Mouse (Mus musculus): ENCODE measurements around the gene Etnk2. TPM values are rescaled to one million over a fixed set of nuclear protein-coding genes. Genes with fewer than 3 reads are reported as not detected.

The Etnk2 gene
- polyA plus RNA-seq (2015; fragmentation: Nextera tagmentation; extraction: Ambion mirVana): 39.5 and 39.6 TPM in 2 replicates

- peak; percentile 77 for ATAC-seq
- H3K4me1 ChIP-seq (ENCODE audit: insufficient read depth): peaks cover 22% of the 10 kb centered on the region
- TF ChIP-seq EP300 (IDR thresholded peaks at IDR 0.05; ENCODE audit: low read depth) (no peak), CTCF (IDR thresholded peaks at IDR 0.05; ENCODE audit: low read depth) (no peak)
- H3K9ac ChIP-seq (replicated peaks): peak within 1 kb of the TSS; percentile 67
- no peaks in the 10 kb centered on the region for H3K36me3 ChIP-seq (replicated peaks; ENCODE audit: insufficient read depth, low read length)
- H3K4me3 ChIP-seq (ENCODE audit: low read depth, low read length): peak within 1 kb of the TSS; percentile 58
- 3% methylated on average over 52 of the region's 52 CpGs for WGBS (ENCODE audit: insufficient replicate concordance)
- DNase-seq: peak; percentile 91
- no peaks in the 10 kb centered on the region for H3K9me3 ChIP-seq (ENCODE audit: low read length)
- H3K4me2 ChIP-seq (ENCODE audit: low read depth, low read length): peak within 1 kb of the TSS; percentile 76
- H3K27me3 ChIP-seq (ENCODE audit: insufficient read depth, low read length): peaks cover 20% of the 10 kb centered on the region; the same call in 1 of the 2 replicates
- H3K27ac ChIP-seq (ENCODE audit: low read depth): peak within 1 kb of the TSS; percentile 94
These were observed at the start of gene Etnk2 for GRCm38 (mm10) chr1:133363276-133364021. Etnk2 (plus strand) TSS chr1:133363572.

- no peak for ATAC-seq
- peak; percentile 72 for DNase-seq
These were observed 49.0 kb upstream of the Etnk2 start for GRCm38 (mm10) chr1:133314364-133314763.

GRCm38 (mm10) chr1:133315775-133316174, 47.6 kb upstream of the Etnk2 start:
- Histone ChIP-seq H3K4me3 (ENCODE audit: low read depth, low read length) (no peak overlapping the region), H3K9me3 (ENCODE audit: low read length) (no peaks in the 10 kb centered on the region), H3K4me1 (ENCODE audit: insufficient read depth) (peaks cover 3% of the 10 kb centered on the region; the same call in 1 of the 2 replicates), H3K27ac (ENCODE audit: low read depth) (no peak overlapping the region), H3K36me3 (replicated peaks; ENCODE audit: insufficient read depth, low read length) (0 out of 2 replicates have a peak, but pooled peaks cover 2% of the 10 kb centered on the region), H3K27me3 (ENCODE audit: insufficient read depth, low read length) (no peaks in the 10 kb centered on the region), H3K9ac (replicated peaks) (no peak overlapping the region), H3K4me2 (ENCODE audit: low read depth, low read length) (no peak overlapping the region)
- TF ChIP-seq EP300 (IDR thresholded peaks at IDR 0.05; ENCODE audit: low read depth) (no peak), CTCF (IDR thresholded peaks at IDR 0.05; ENCODE audit: low read depth) (no peak)
- DNase-seq (no peak), ATAC-seq (no peak)
- WGBS (ENCODE audit: insufficient replicate concordance): 55% methylated on average over 6 of the region's 6 CpGs

More at GRCm38 (mm10) chr1:133314364-133314763, 49.0 kb upstream of the Etnk2 start:
- H3K27me3 ChIP-seq (ENCODE audit: insufficient read depth, low read length): no peaks in the 10 kb centered on the region
- H3K4me2 ChIP-seq (ENCODE audit: low read depth, low read length): no peak overlapping the region
- peaks cover 8% of the 10 kb centered on the region; the same call in 1 of the 2 replicates for H3K4me1 ChIP-seq (ENCODE audit: insufficient read depth)
- no peaks in the 10 kb centered on the region for H3K9me3 ChIP-seq (ENCODE audit: low read length)
- 32% methylated on average over 8 of the region's 8 CpGs for WGBS (ENCODE audit: insufficient replicate concordance)
- H3K27ac ChIP-seq (ENCODE audit: low read depth): no peak overlapping the region
- no peak overlapping the region for H3K9ac ChIP-seq (replicated peaks)
- H3K4me3 ChIP-seq (ENCODE audit: low read depth, low read length): no peak overlapping the region
- H3K36me3 ChIP-seq (replicated peaks; ENCODE audit: insufficient read depth, low read length): 0 out of 2 replicates have a peak, but pooled peaks cover 2% of the 10 kb centered on the region
- TF ChIP-seq EP300 (IDR thresholded peaks at IDR 0.05; ENCODE audit: low read depth) (no peak), CTCF (IDR thresholded peaks at IDR 0.05; ENCODE audit: low read depth) (peak; percentile 77)

GRCm38 (mm10) chr1:133316577-133316976, 46.8 kb upstream of the Etnk2 start:
- Histone ChIP-seq H3K9me3 (ENCODE audit: low read length) (no peaks in the 10 kb centered on the region), H3K36me3 (replicated peaks; ENCODE audit: insufficient read depth, low read length) (0 out of 2 replicates have a peak, but pooled peaks cover 2% of the 10 kb centered on the region), H3K4me2 (ENCODE audit: low read depth, low read length) (no peak overlapping the region), H3K4me3 (ENCODE audit: low read depth, low read length) (no peak overlapping the region), H3K4me1 (ENCODE audit: insufficient read depth) (no peaks in the 10 kb centered on the region), H3K27me3 (ENCODE audit: insufficient read depth, low read length) (no peaks in the 10 kb centered on the region), H3K9ac (replicated peaks) (no peak overlapping the region), H3K27ac (ENCODE audit: low read depth) (no peak overlapping the region)
- DNase-seq (no peak), ATAC-seq (no peak)
- WGBS (ENCODE audit: insufficient replicate concordance): 63% methylated on average over 4 of the region's 4 CpGs
- TF ChIP-seq CTCF (IDR thresholded peaks at IDR 0.05; ENCODE audit: low read depth): no peak
- no peak for TF ChIP-seq EP300 (IDR thresholded peaks at IDR 0.05; ENCODE audit: low read depth)

GRCm38 (mm10) chr1:133317149-133317548, 46.2 kb upstream of the Etnk2 start:
- Histone ChIP-seq H3K27ac (ENCODE audit: low read depth) (no peak overlapping the region), H3K4me3 (ENCODE audit: low read depth, low read length) (no peak overlapping the region), H3K27me3 (ENCODE audit: insufficient read depth, low read length) (no peaks in the 10 kb centered on the region), H3K36me3 (replicated peaks; ENCODE audit: insufficient read depth, low read length) (0 out of 2 replicates have a peak, but pooled peaks cover 2% of the 10 kb centered on the region), H3K4me1 (ENCODE audit: insufficient read depth) (no peaks in the 10 kb centered on the region), H3K9me3 (ENCODE audit: low read length) (no peaks in the 10 kb centered on the region), H3K9ac (replicated peaks) (no peak overlapping the region), H3K4me2 (ENCODE audit: low read depth, low read length) (no peak overlapping the region)
- WGBS (ENCODE audit: insufficient replicate concordance): 72% methylated on average over 1 of the region's 1 CpGs
- peak; percentile 44 for TF ChIP-seq CTCF (IDR thresholded peaks at IDR 0.05; ENCODE audit: low read depth)
- TF ChIP-seq EP300 (IDR thresholded peaks at IDR 0.05; ENCODE audit: low read depth): no peak
- DNase-seq (no peak), ATAC-seq (no peak)

GRCm38 (mm10) chr1:133321267-133321925, 42.0 kb upstream of the Etnk2 start, which contains the start of gene Kiss1:
Kiss1 (plus strand) TSS chr1:133321875.
- ATAC-seq (no peak), DNase-seq (no peak)
- Histone ChIP-seq H3K4me3 (ENCODE audit: low read depth, low read length) (no peak within 1 kb of the TSS), H3K36me3 (replicated peaks; ENCODE audit: insufficient read depth, low read length) (no peaks in the 10 kb centered on the region), H3K27me3 (ENCODE audit: insufficient read depth, low read length) (no peaks in the 10 kb centered on the region), H3K4me1 (ENCODE audit: insufficient read depth) (no peaks in the 10 kb centered on the region), H3K9me3 (ENCODE audit: low read length) (no peaks in the 10 kb centered on the region), H3K4me2 (ENCODE audit: low read depth, low read length) (no peak within 1 kb of the TSS), H3K9ac (replicated peaks) (no peak within 1 kb of the TSS), H3K27ac (ENCODE audit: low read depth) (no peak within 1 kb of the TSS)
- TF ChIP-seq CTCF (IDR thresholded peaks at IDR 0.05; ENCODE audit: low read depth) (no peak), EP300 (IDR thresholded peaks at IDR 0.05; ENCODE audit: low read depth) (no peak)
- WGBS (ENCODE audit: insufficient replicate concordance): 82% methylated on average over 13 of the region's 13 CpGs
